Mouse (Mus musculus): Measurements from ENCODE around the gene Mmel1.

Mmel1 gene

DNA sequence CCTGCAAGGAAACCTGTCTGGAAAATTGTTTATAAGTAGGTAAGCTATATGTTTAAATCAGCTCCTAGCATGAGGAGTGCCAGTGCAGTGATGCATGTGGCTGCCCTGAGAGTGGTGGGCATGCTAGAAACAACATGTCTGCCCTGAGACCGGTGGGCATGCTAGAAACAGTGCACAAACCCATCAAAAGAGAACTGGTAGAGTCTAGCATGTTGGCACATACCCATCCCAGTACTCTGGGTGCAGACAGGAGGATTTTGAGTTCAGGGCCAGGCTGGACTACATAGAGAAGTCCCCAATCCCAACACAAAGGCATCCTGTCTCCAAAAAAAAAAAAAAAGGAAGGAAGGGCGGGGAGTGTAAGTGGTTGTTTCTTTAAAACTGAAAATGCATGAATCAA is 65.4 kb downstream of the Mmel1 start:
- DNase-seq (ENCODE audit: inconsistent age in 2 of 2, low spot score in 1 of 2), result peak in 1 of 2 experiments; percentile 51

DNA sequence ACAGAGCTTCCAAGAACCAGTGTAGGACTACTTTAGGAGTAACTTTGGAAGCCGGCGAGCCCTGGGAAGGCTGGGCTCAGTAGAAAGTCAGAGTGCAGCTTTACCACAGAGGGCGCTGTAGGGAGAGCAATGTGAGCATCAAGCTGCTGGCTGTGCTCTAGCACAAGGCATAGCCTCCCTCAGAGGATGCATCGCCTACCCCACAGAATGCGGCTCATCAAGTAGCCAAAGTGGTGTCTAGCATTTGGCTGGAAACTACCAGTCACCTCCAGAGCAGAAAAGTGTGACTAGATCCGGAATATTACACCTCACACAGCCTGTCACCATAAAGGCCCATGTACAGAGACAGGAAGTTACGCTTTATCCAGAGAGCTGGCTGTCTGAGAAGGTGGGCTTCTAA is 66.4 kb downstream of the Mmel1 start:
- DNase-seq (ENCODE audit: inconsistent age in 2 of 2, low spot score in 1 of 2), result no peak

GRCm38 (mm10) chr4:154936542-154937255 is 67.3 kb downstream of the Mmel1 start:
- no peak for DNase-seq (ENCODE audit: inconsistent age in 2 of 2, low spot score in 1 of 2)

DNA sequence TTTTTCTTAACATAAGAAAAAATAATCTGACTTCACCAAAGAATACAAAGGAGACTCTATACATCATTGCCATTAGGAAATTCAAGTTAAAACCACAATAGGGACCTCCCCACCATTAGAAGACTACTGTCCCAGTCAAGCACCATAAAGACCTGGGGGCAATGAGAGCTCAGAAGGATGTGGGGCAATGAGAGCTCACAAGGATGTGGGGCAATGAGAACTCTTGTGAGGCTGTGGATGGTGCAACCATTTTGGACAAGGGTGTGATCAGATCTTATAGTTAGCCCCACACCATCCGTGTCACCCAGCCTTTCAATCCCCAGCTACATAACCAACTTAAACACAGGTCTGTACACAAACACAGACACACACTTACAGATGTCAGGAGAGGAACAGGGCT is 68.4 kb downstream of the Mmel1 start:
- DNase-seq (ENCODE audit: inconsistent age in 2 of 2, low spot score in 1 of 2), result no peak

- no peak for DNase-seq (ENCODE audit: inconsistent age in 2 of 2, low spot score in 1 of 2)
Observed at GRCm38 (mm10) chr4:154940156-154940555, 70.8 kb downstream of the Mmel1 start.

DNA sequence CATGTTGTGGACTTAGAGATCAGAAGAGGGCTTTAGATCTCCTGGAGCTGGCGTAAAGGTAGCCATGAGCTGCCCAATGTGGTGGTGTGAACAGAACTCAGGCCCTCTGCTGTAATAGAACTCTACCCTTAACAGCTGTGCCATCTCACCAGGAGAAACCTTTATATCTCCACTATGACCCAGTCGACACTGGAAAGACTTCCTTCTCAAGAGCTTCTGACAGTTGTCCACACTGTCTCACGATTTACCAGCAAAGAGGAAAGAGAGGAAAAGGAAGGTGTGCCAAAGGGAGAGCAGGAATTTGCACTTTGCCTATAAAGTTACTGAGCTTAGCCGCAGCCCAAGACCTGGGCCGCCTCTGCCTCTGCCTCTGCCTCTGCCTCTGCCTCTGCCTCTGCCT is 72.4 kb downstream of the Mmel1 start:
- DNase-seq (ENCODE audit: inconsistent age in 2 of 2, low spot score in 1 of 2), result no peak

DNA sequence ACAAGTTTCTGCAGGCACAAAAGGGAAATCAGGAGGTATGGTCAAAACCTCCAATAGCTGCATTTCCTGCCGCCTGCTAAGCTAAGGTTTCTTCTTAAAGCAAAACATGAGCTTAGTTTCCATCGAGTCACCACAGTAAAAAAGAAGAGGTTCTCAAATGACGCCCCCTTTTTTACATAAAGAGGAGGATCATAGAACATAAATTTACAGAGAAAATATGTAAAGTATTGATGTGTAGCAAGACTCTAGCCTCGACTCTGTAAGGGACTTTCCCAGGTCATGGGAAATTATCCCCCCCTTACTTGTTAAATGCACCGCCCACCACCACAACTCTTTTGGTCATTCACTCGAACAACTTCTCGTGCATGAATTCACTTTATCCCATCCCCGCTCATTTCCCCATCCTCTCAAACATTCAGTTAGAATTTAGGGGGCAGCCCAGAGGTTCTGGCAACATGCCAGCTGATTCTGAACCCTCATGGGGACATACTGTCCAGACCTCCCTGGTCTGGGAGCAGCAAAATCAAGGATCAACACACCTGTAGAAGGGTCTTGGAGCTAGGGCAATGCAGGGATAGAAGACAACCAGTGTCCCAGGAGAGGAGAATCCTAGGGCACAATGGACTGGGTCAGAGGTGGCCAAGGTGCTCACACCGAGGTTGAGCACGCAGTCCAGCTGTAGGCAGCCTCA is 73.4 kb downstream of the Mmel1 start:
- DNase-seq (ENCODE audit: inconsistent age in 2 of 2, low spot score in 1 of 2), result no peak

DNA sequence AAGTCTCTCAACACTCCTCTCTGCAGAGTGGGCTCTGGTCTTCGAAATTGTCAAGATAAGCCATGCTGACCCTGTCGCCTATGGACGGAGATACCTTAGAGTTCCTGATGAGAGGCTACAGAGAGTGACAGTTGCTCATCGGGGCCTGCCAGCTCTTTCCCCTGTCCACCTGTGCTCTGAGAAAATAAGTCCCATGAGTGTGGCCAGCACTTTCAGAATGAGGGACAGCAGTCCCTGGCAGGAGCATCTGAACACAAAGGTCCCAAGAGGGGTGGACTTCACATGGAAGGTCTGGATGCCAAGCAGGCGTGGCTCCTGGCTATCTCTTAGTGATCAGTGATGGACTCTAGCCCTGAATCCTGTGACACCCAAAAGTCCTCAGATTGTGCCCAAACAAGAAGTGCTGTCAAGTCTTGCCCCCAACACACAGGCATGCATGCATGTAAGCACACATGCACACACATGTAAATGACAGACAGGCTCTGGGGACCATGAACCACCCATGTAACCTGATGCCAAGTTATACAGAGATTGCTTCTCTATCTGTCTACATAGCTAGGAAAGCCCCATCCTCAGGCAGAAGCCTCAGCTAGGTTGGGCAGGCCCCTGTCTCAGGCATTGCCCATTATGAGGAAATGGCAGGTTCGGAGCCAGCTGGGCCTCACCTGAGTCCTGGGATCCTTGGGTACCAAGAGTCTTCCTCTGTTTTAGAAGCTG is 74.1 kb downstream of the Mmel1 start:
- DNase-seq (ENCODE audit: inconsistent age in 2 of 2, low spot score in 1 of 2), result no peak

GRCm38 (mm10) chr4:154944121-154944590 is 74.8 kb downstream of the Mmel1 start:
- DNase-seq (ENCODE audit: inconsistent age in 2 of 2, low spot score in 1 of 2), result peak; percentile 82 to 92

Data from adrenal gland, adult (tissue).